Mouse (Mus musculus): ENCODE measurements at regions not wholly inside any gene's neighbourhood (a gene's known extent, or its start where the extent isn't known, plus 50 kb on each side); places are given as distances from the start of the nearest gene placed in this dataset.
"Not testable (repeated sequence)": the region's sequence is repeated elsewhere in the genome, so short reads cannot be mapped to it uniquely, and the experiment has no call there.

DNA sequence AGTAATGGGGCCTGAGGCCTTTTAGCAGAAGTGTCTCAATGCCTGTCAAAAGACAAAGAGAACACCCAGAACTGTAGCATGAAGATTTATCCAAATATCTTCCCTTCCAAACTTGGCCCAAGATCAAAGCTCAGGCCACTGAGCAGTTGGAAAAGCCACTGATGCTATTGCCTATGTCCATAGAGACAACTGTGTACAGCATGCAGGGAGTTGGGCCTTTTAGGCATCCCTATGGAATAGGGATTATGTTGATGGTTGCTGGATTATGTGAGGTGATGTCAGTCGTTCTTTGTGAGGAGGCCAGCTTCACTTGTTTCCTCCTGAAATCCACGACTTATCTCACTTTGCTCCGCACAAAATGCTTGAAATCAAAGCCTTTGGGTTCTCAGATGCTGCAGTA lies 153.1 kb upstream of the Gm17728 start:
- no peak for DNase-seq (ENCODE audit: extremely low spot score, low spot score)

GRCm38 (mm10) chr17:9278046-9278445 lies 143.8 kb upstream of the Gm17728 start:
- not testable (repeated sequence) for DNase-seq (ENCODE audit: extremely low spot score, low spot score)

- DNase-seq (ENCODE audit: extremely low spot score, low spot score) = no peak
Observed at GRCm38 (mm10) chr17:9279481-9279880, 142.4 kb upstream of the Gm17728 start.

GRCm38 (mm10) chr17:9281891-9282290 lies 140.0 kb upstream of the Gm17728 start:
- DNase-seq (ENCODE audit: extremely low spot score, low spot score) = no peak

GRCm38 (mm10) chr17:9282333-9283176 lies 139.3 kb upstream of the Gm17728 start:
- DNase-seq (ENCODE audit: extremely low spot score, low spot score) = no peak

- DNase-seq (ENCODE audit: extremely low spot score, low spot score) = no peak
Observed at GRCm38 (mm10) chr17:9286431-9286830, 135.4 kb upstream of the Gm17728 start.

- DNase-seq (ENCODE audit: extremely low spot score, low spot score) = no peak
Observed at GRCm38 (mm10) chr17:9286834-9287233, 135.0 kb upstream of the Gm17728 start.

DNA sequence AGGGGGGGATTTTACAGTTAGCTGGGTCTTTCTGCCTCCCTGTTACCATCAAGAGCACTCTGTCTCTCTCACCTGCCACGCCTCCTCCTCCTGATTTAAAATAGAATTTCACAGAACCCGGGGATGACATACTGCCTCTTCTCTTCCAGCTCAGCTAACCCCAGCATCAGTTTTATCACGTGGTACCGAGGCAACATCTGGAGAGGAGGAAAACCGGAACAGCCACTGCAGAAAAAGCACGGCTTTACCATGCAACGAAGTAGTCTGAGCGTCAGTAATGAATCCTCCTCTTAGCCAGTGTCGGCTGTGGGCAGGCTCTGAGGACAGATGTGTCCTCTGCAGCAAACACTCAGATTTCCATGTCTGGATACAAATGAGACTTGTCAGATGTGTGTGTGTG lies 134.2 kb upstream of the Gm17728 start:
- DNase-seq (ENCODE audit: extremely low spot score, low spot score) = no peak

GRCm38 (mm10) chr17:9291601-9292000 lies 130.3 kb upstream of the Gm17728 start:
- DNase-seq (ENCODE audit: extremely low spot score, low spot score) = no peak

DNA sequence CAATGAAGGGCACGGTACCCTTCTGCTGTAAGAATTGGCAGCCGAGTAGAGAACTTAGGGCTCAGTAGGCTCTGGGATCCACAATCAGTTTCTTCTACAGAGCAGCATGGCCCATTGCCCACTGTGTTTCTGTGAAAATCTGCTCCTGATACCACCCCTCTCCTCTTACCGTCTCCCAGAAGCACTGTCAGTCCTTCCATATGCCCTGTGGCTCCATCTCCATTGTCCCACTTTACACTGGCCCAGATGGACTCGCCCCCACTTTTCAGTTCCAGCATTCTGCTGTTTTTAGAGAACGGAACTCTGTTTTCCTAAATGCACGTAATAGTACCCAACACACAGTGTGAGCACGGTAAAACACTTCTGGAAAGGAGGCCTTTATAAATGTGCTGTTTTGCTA lies 129.6 kb upstream of the Gm17728 start:
- no peak for DNase-seq (ENCODE audit: extremely low spot score, low spot score)

DNA sequence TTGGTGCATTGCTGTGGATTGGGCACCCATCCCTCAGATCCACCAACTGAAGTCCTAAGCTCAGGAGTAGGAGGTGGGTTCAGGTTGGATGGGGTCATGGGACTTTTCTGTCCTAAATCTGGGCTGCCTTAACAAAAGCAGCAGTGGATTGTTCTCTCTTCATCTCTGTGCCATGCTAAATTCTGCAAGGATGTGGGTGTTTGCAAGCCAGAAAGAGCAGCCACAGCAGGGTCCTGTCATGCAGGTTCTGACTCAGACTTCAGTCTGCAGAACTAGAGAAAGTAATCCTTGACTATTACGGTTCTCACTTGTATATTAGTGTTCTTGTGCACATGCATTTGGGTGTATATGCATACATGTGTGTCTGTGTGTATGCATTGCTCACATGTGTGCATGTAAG lies 125.5 kb upstream of the Gm17728 start:
- no peak for DNase-seq (ENCODE audit: extremely low spot score, low spot score)

DNA sequence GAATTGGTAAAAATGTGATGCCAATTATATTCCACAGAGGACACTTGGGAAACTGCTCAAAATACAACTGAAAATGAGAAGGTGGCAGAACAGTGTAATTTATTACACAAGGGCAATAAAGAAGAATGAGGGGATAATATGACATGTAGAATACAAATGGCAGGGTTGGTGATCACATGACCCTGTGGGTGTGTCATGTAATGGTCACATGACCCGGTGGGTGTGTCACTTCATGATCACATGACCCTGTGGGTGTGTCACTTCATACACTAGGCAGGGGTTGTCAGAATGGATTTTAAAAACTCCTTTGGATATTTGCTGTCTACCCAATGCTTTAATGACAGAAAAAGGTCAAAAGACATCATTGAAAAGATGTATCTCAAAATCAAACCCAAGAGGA lies 123.6 kb upstream of the Gm17728 start:
- no peak for DNase-seq (ENCODE audit: extremely low spot score, low spot score)

GRCm38 (mm10) chr17:9301101-9301501 lies 120.8 kb upstream of the Gm17728 start:
- no peak for DNase-seq (ENCODE audit: extremely low spot score, low spot score)

DNA sequence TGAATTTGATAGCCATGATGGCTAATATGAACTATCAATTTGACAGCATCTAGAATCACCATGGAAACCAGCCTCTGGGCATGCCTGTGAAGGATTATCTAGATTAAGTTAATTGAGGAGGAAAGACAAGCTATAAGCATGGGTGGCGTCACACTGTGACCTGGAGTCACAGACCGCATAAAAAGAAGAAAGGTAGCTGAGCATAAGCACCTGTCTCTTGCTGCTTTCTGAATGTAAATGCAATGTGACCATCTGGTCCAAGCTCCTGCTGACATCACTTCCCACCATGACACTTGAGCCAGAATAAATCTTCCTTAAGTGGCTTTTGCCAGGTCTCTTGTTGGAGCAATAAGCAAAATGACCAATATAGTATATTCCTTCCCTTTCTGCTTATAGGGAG lies 113.4 kb upstream of the Gm17728 start:
- no peak for DNase-seq (ENCODE audit: extremely low spot score, low spot score)

- no peak for DNase-seq (ENCODE audit: extremely low spot score, low spot score)
Observed at GRCm38 (mm10) chr17:9322772-9323171, 99.1 kb upstream of the Gm17728 start.

DNA sequence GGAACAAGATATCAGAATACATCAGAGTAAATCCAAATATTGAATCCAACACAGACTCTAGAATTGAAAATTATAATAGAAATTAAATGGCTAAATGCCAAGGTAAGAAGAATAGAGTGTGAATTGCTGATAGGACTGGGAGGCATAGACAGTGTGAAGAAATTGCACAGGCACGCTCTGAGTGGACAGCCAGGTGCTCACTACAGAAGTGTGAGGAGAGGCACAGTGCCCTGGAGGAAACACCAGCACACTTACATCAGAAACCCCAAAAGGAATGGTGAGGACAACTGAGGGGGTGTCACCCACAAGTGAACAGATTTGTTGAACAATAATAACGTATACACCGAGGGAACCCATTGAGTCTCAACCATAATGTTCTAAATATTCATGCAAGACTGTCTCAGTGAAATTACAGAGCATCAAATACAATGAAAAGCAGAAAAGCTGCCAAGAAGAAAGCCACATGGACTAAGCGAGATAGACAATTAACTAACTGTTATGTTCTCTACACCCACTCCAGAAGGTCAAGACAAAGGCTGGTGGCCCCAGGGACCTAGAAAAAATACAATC lies 92.9 kb upstream of the Gm17728 start:
- DNase-seq (ENCODE audit: extremely low spot score, low spot score) = no peak

- no peak for DNase-seq (ENCODE audit: extremely low spot score, low spot score)
Observed at GRCm38 (mm10) chr17:9357572-9358159, 64.2 kb upstream of the Gm17728 start.
